Comparison of ENCODE assay signal across 8 mouse cellular contexts in the genomic region with DNA sequence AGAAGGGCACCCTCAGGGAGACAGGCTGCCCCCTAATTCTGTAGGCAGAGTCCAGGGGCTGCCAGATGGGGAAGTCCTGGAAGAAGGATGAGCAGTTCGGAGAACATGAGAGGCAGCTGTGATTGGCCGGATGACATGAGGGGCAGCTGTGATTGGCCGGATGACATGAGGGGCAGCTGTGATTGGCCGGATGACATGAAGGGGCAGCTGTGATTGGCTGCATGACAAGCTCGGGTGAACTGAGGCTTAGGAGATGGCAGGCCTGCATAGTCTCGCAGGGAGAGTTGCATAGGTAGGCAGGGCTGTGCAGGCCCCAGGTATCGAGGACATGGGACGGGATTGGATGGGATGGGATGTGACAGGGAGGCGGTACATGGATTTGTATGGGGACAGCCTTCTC. TPM values are rescaled to one million over a fixed set of nuclear protein-coding genes. Genes with fewer than 3 reads are reported as not detected.
DNase-seq lines count a peak whose midpoint lies in the region; ATAC-seq lines count a peak whose summit lies in the region.

No protein-coding gene starts in this region.

- no peak overlapping the region for H3K9ac ChIP-seq in kidney, embryonic 15.5 days
- no peak overlapping the region for H3K9ac ChIP-seq in hindbrain, embryonic 14.5 days
- H3K9ac ChIP-seq in midbrain, embryonic 12.5 days (replicated peaks), result no peak overlapping the region; the same call in 1 of the 2 replicates

- no peak overlapping the region for H3K4me3 ChIP-seq in kidney, embryonic 15.5 days (replicated peaks)
- H3K4me3 ChIP-seq in hindbrain, embryonic 14.5 days (replicated peaks; ENCODE audit: low read length), result no peak overlapping the region
- H3K4me3 ChIP-seq in midbrain, embryonic 12.5 days, result no peak overlapping the region

- H3K4me2 ChIP-seq in kidney, embryonic 15.5 days, result peak overlapping the region; percentile 39
- peak overlapping the region; percentile 43 for H3K4me2 ChIP-seq in hindbrain, embryonic 14.5 days (replicated peaks)
- peak overlapping the region; percentile 45 for H3K4me2 ChIP-seq in midbrain, embryonic 12.5 days (replicated peaks)

- DNase-seq in kidney, adult 18-20 months, result no peak
- peak; percentile 57 for DNase-seq in hindbrain, embryonic 14.5 days (ENCODE audit: low spot score)
- DNase-seq in urinary bladder, postnatal 25 days (ENCODE audit: low spot score), result no peak
- no peak for DNase-seq in layer of hippocampus, postnatal 36 days
- no peak for DNase-seq in right cerebral cortex, adult 2 months (ENCODE audit: low spot score in 2 of 2)

- H3K4me1 ChIP-seq in kidney, embryonic 15.5 days, result peaks cover 17% of the 10 kb centered on the region
- peaks cover 7% of the 10 kb centered on the region for H3K4me1 ChIP-seq in hindbrain, embryonic 14.5 days (replicated peaks; ENCODE audit: control insufficient read depth, insufficient read depth, low read length)
- H3K4me1 ChIP-seq in midbrain, embryonic 12.5 days, result peaks cover 13% of the 10 kb centered on the region

- WGBS in kidney, embryonic 15.5 days, result 16% methylated on average over 9 of the region's 9 CpGs
- 8% methylated on average over 9 of the region's 9 CpGs for WGBS in hindbrain, embryonic 14.5 days
- 8% methylated on average over 9 of the region's 9 CpGs for WGBS in midbrain, embryonic 12.5 days

- no peaks in the 10 kb centered on the region for H3K9me3 ChIP-seq in kidney, embryonic 15.5 days (replicated peaks)
- H3K9me3 ChIP-seq in hindbrain, embryonic 14.5 days (ENCODE audit: control insufficient read depth, low read length), result no peaks in the 10 kb centered on the region
- no peaks in the 10 kb centered on the region for H3K9me3 ChIP-seq in midbrain, embryonic 12.5 days

- no peak overlapping the region for H3K27ac ChIP-seq in kidney, embryonic 15.5 days
- H3K27ac ChIP-seq in hindbrain, embryonic 14.5 days, result no peak overlapping the region
- H3K27ac ChIP-seq in midbrain, embryonic 12.5 days (replicated peaks), result peak overlapping the region; percentile 52; the same call in 1 of the 2 replicates

- H3K36me3 ChIP-seq in kidney, embryonic 15.5 days, result no peaks in the 10 kb centered on the region
- H3K36me3 ChIP-seq in hindbrain, embryonic 14.5 days (replicated peaks; ENCODE audit: control insufficient read depth, insufficient read depth), result no peaks in the 10 kb centered on the region
- H3K36me3 ChIP-seq in midbrain, embryonic 12.5 days, result no peaks in the 10 kb centered on the region

- H3K27me3 ChIP-seq in kidney, embryonic 15.5 days, result peaks cover 12% of the 10 kb centered on the region
- H3K27me3 ChIP-seq in hindbrain, embryonic 14.5 days (ENCODE audit: control insufficient read depth, insufficient read depth, low read length), result no peaks in the 10 kb centered on the region
- no peaks in the 10 kb centered on the region for H3K27me3 ChIP-seq in midbrain, embryonic 12.5 days

- peak; percentile 44 for ATAC-seq in kidney, embryonic 15.5 days (replicated peaks; ENCODE audit: low FRiP score)
- ATAC-seq in common myeloid progenitor, adult 5-6 weeks (replicated peaks; ENCODE audit: low read depth, poor library complexity, severe bottlenecking), result peak; percentile 77
- ATAC-seq in hindbrain, embryonic 14.5 days (ENCODE audit: low FRiP score), result peak; percentile 78
- peak; percentile 80 for ATAC-seq in midbrain, embryonic 12.5 days (ENCODE audit: low FRiP score, low read depth)

RNA-seq across cellular contexts. Expression of gene Hhipl1, which starts 13.7 kb away (rescaled TPM):
- 0.55 and 1.00 TPM in 2 replicates for polyA plus RNA-seq in kidney, embryonic 15.5 days (2015; fragmentation: Nextera tagmentation; extraction: Ambion mirVana)
- total RNA-seq in common myeloid progenitor, adult 5-6 weeks (2017), result not detected in 2 replicates
- 1.8 and 1.9 TPM in 2 replicates for polyA plus RNA-seq in hindbrain, embryonic 14.5 days (2014; fragmentation: Nextera tagmentation; extraction: Ambion mirVana)
- polyA plus RNA-seq in midbrain, embryonic 12.5 days (2016; fragmentation: Nextera tagmentation; extraction: Ambion mirVana), result 5.0 and 6.2 TPM in 2 replicates
- 1 to 10 TPM; 4.5 to 5.7 TPM for total RNA-seq in layer of hippocampus, postnatal 36 days (2021)

RNA-seq across cellular contexts. Expression of gene Ccdc85c, which starts 17.2 kb away (rescaled TPM):
- 7.7 and 8.1 TPM in 2 replicates for polyA plus RNA-seq in kidney, embryonic 15.5 days (2015; fragmentation: Nextera tagmentation; extraction: Ambion mirVana)
- total RNA-seq in common myeloid progenitor, adult 5-6 weeks (2017), result 0.82 and 2.4 TPM in 2 replicates
- 13.9 and 16.5 TPM in 2 replicates for polyA plus RNA-seq in hindbrain, embryonic 14.5 days (2014; fragmentation: Nextera tagmentation; extraction: Ambion mirVana)
- 17.0 and 21.6 TPM in 2 replicates for polyA plus RNA-seq in midbrain, embryonic 12.5 days (2016; fragmentation: Nextera tagmentation; extraction: Ambion mirVana)
- total RNA-seq in layer of hippocampus, postnatal 36 days (2021), result 10 to 100 TPM; 68.1 to 70.0 TPM

RNA-seq across cellular contexts. Expression of gene Cyp46a1, which starts 41.8 kb away (rescaled TPM):
- polyA plus RNA-seq in kidney, embryonic 15.5 days (2015; fragmentation: Nextera tagmentation; extraction: Ambion mirVana), result 10.0 and 10.9 TPM in 2 replicates
- total RNA-seq in common myeloid progenitor, adult 5-6 weeks (2017), result not detected in 2 replicates
- polyA plus RNA-seq in hindbrain, embryonic 14.5 days (2014; fragmentation: Nextera tagmentation; extraction: Ambion mirVana), result 22.7 and 23.5 TPM in 2 replicates
- polyA plus RNA-seq in midbrain, embryonic 12.5 days (2016; fragmentation: Nextera tagmentation; extraction: Ambion mirVana), result 21.8 and 24.1 TPM in 2 replicates
- 100 to 1,000 TPM; 168 to 174 TPM for total RNA-seq in layer of hippocampus, postnatal 36 days (2021)
